Mouse (Mus musculus) ES-Bruce4 (cell line): ENCODE measurements at regions not wholly inside any gene's neighbourhood (a gene's known extent, or its start where the extent isn't known, plus 50 kb on each side); places are given as distances from the start of the nearest gene placed in this dataset.

Experiments
- H3K27ac ChIP-seq: 2 replicates; pipeline ENCODE4 v1.5.1; 2012; ENCODE audit warnings: low read length, inconsistent platforms; ENCODE audit not compliant: insufficient read depth
- H3K27me3 ChIP-seq: 2 replicates; pipeline ENCODE4 v1.6.1; 2012; ENCODE audit warnings: mild to moderate bottlenecking, low read length, inconsistent platforms; ENCODE audit not compliant: control insufficient read depth, poor library complexity, insufficient read depth, severe bottlenecking
- H3K36me3 ChIP-seq: 2 replicates; pipeline ENCODE4 v1.6.1; 2012; ENCODE audit warnings: inconsistent platforms, mild to moderate bottlenecking, low read length, moderate library complexity; ENCODE audit not compliant: control insufficient read depth, poor library complexity, insufficient read depth, severe bottlenecking
- H3K4me1 ChIP-seq: one replicate; pipeline ENCODE4 v1.8.1; 2011; ENCODE audit warnings: low read length; ENCODE audit not compliant: control insufficient read depth, insufficient read depth
- H3K4me3 ChIP-seq: 2 replicates; pipeline ENCODE4 v1.5.1; 2011; ENCODE audit warnings: low read depth, mild to moderate bottlenecking, low read length
- H3K9ac ChIP-seq: 2 replicates; pipeline ENCODE4 v1.6.1; 2012; ENCODE audit warnings: low read depth, mild to moderate bottlenecking, inconsistent platforms; ENCODE audit not compliant: poor library complexity, severe bottlenecking
- H3K9me3 ChIP-seq: replicated peaks from 2 replicates; pipeline ENCODE4 v1.6.1; 2012; ENCODE audit warnings: mild to moderate bottlenecking, low read length, inconsistent platforms; ENCODE audit not compliant: control insufficient read depth, poor library complexity, insufficient read depth, severe bottlenecking
- CTCF ChIP-seq: IDR thresholded peaks from one replicate; pipeline ENCODE4 v1.8.1; 2011; ENCODE audit warnings: low read depth, low read length
- EP300 ChIP-seq: IDR thresholded peaks from 2 replicates; pipeline ENCODE4 v1.6.1; 2011; ENCODE audit warnings: low read depth, low read length; ENCODE audit not compliant: insufficient read depth
- POLR2A ChIP-seq: IDR thresholded peaks from one replicate; pipeline ENCODE4 v1.8.1; 2011; ENCODE audit warnings: low read length; ENCODE audit not compliant: insufficient read depth

DNA sequence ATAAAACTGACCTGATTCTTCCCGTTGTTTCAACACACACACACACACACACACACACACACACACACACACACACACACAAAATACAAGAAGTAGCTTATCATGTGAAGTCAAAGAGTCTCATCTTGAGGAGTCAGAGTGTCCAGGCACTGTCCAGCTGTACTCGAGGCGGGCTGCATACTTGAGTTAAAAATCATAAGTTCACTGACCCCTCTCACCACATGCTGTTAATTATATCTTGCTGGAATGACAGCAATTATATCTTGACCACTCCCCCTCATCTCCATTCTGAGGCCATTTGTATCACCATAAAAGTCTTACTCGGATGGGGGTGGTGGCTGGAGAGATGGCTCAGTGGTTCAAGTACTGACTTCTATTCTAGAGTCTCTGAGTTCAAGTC lies 58.5 kb upstream of the P3h2 start:
- no peak overlapping the region for H3K4me3 ChIP-seq
- H3K9ac ChIP-seq = no peak overlapping the region
- no peak for TF ChIP-seq POLR2A

DNA sequence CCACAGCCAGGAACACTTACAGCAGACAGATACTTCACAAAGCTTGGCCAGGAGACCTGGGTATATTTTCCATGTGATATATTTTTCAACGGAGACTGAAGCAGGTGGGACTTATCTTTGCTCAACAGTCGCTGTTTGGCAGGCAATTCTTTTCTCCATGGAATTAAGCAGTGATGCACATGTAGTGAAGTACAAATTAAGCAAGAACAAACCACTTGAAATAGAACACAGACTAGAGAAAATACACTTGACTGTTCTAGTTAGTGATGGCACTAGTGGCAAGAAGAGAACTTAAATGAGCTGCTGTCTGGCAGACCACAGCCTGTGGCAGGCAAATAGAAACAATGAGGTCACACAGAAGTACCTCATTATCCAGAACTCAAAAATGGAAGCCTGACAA lies 57.8 kb upstream of the P3h2 start:
- Histone ChIP-seq H3K27ac (no peak overlapping the region), H3K4me1 (no peaks in the 10 kb centered on the region), H3K9me3 (no peaks in the 10 kb centered on the region), H3K9ac (no peak overlapping the region), H3K4me3 (no peak overlapping the region), H3K36me3 (no peaks in the 10 kb centered on the region), H3K27me3 (no peaks in the 10 kb centered on the region)
- TF ChIP-seq EP300 (no peak), POLR2A (no peak), CTCF (no peak)

More for the DNA sequence above, 58.5 kb upstream of the P3h2 start:
- H3K27ac ChIP-seq = no peak overlapping the region
- no peaks in the 10 kb centered on the region for H3K9me3 ChIP-seq
- H3K4me1 ChIP-seq = no peaks in the 10 kb centered on the region
- no peaks in the 10 kb centered on the region for H3K36me3 ChIP-seq
- H3K27me3 ChIP-seq = no peaks in the 10 kb centered on the region

DNA sequence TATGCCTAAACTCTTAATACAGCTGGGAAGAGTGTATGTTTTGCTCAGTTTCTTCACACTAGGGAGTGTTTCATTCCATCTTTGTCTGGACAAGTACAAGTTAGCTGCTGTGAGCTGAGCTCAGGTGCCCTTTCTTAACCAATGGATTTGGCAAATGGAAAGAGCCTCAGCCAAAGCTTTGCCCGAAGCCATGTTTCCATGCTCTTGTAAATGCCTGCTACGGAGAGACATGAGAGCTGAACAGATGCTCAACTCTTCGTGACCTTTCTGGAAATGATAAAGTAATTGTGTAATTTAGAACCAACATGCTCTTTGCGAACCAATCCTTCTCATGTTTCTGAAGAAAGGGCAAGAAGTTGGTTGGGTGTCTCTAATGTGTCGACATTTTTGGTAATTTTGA lies 52.0 kb upstream of the P3h2 start:
- Histone ChIP-seq H3K36me3 (no peaks in the 10 kb centered on the region), H3K9ac (no peak overlapping the region), H3K4me3 (no peak overlapping the region), H3K4me1 (no peaks in the 10 kb centered on the region), H3K27me3 (no peaks in the 10 kb centered on the region), H3K27ac (no peak overlapping the region), H3K9me3 (no peaks in the 10 kb centered on the region)
- TF ChIP-seq CTCF (no peak), EP300 (no peak), POLR2A (no peak)
